Mouse (Mus musculus): ENCODE results near the gene Jade3. TPM values are rescaled to one million over a fixed set of nuclear protein-coding genes. Genes with fewer than 3 reads are reported as not detected.

The Jade3 gene
- total RNA-seq, 2 experiments from 2014 or later = 3.0 to 3.4 TPM

GRCm38 (mm10) chrX:20547609-20548008 lies 122.1 kb downstream of the Jade3 start:
- peak; percentile 36 to 44 for DNase-seq (ENCODE audit: low spot score in 2 of 2)

- DNase-seq (ENCODE audit: low spot score in 2 of 2) = peak; percentile 22 to 35
These were observed 122.8 kb downstream of the Jade3 start for GRCm38 (mm10) chrX:20548011-20548879.

- DNase-seq (ENCODE audit: low spot score in 2 of 2) = no peak
These were observed 123.5 kb downstream of the Jade3 start for GRCm38 (mm10) chrX:20548880-20549440.

GRCm38 (mm10) chrX:20549532-20549931 lies 124.0 kb downstream of the Jade3 start, which contains the start of gene Rgn:
Rgn (plus strand) TSS chrX:20549787.
- no peak for DNase-seq (ENCODE audit: low spot score in 2 of 2)

- DNase-seq (ENCODE audit: low spot score in 2 of 2) = no peak
These were observed 126.7 kb downstream of the Jade3 start for GRCm38 (mm10) chrX:20552199-20552598.

GRCm38 (mm10) chrX:20561846-20562245 lies 136.4 kb downstream of the Jade3 start:
- no peak for DNase-seq (ENCODE audit: low spot score in 2 of 2)

GRCm38 (mm10) chrX:20563941-20564340 lies 138.5 kb downstream of the Jade3 start:
- no peak for DNase-seq (ENCODE audit: low spot score in 2 of 2)

Other genes with a start within 250 kb of the Jade3 start
- gene Slc9a7, start 133.9 kb upstream of the Jade3 start, total RNA-seq (2021) = 10 to 100 TPM; 21.1 to 26.5 TPM
- 10 to 100 TPM; 13.2 to 14.2 TPM for gene Rp2, start 61.2 kb upstream of the Jade3 start, total RNA-seq (2021)
- gene Rgn, start 124.1 kb downstream of the Jade3 start, total RNA-seq (2021) = 1 to 10 TPM in 1 of 2 experiments, under 1 TPM in 1; 0.67 to 3.4 TPM
- gene Rbm10, start 191.8 kb downstream of the Jade3 start, total RNA-seq (2021) = 10 to 100 TPM; 37.6 to 38.5 TPM
- 100 to 1,000 TPM; 330 to 353 TPM for gene Ndufb11, start 191.9 kb downstream of the Jade3 start, total RNA-seq (2021)
- 100 to 1,000 TPM; 372 to 497 TPM for gene Uba1, start 232.6 kb downstream of the Jade3 start, total RNA-seq (2021)

Measured in adrenal gland, adult 18-20 months (tissue).